Mouse (Mus musculus): ENCODE results near the gene Cyfip2. TPM values are rescaled to one million over a fixed set of nuclear protein-coding genes. Genes with fewer than 3 reads are reported as not detected.

Cyfip2 gene
- total RNA-seq, 2 experiments from 2014 or later: 536 to 551 TPM

Small RNA genes lying within 50 kb of the gene (microRNA-seq; reads per million reads assigned to microRNA genes)
- gene Mir7239: 0 reads per million in 2 experiments

Other genes with a start within 250 kb of the Cyfip2 start
- 1 to 10 TPM; 1.4 to 2.1 TPM for gene Nipal4, start 146.4 kb downstream of the Cyfip2 start, total RNA-seq (2021)
- 1 to 10 TPM in 1 of 2 experiments, under 1 TPM in 1; 0.63 to 1.3 TPM for gene Fndc9, start 77.3 kb downstream of the Cyfip2 start, total RNA-seq (2021)
- under 1 TPM; 0.30 to 0.57 TPM for gene Itk, start 76.7 kb upstream of the Cyfip2 start, total RNA-seq (2021)
- not detected for gene Fam71b, start 83.7 kb upstream of the Cyfip2 start, total RNA-seq (2021)
- gene Med7, start 124.1 kb upstream of the Cyfip2 start, total RNA-seq (2021): 10 to 100 TPM; 33.0 to 37.6 TPM
- 1 to 10 TPM; 3.1 to 3.3 TPM for gene Havcr2, start 142.1 kb upstream of the Cyfip2 start, total RNA-seq (2021)
- not detected for gene Gm12169, start 211.4 kb upstream of the Cyfip2 start, total RNA-seq (2021)